Mouse (Mus musculus) megakaryocyte, adult 5-6 weeks (primary cell): ENCODE results near the gene Vac14. TPM values are rescaled to one million over a fixed set of nuclear protein-coding genes. Genes with fewer than 3 reads are reported as not detected.
A peak's percentile ranks its signal among the peaks of the same experiment; 100 is the strongest.
"Not testable (repeated sequence)": the region's sequence is repeated elsewhere in the genome, so short reads cannot be mapped to it uniquely, and the experiment has no call there.

Experiments
- ATAC-seq: 2 replicates; pipeline ENCODE4 v1.8.0; 2016; ENCODE audit warnings: mild to moderate bottlenecking, inconsistent platforms; ENCODE audit not compliant: poor library complexity, severe bottlenecking
- total RNA-seq, 2 experiments: library from RNA; stranded (forward) in 1 of 2; stranded (reverse) in 1 of 2; fragments of 153-499, 151-499 nt in 1 of 2; fragments of 221-1000, 200-1000 nt in 1 of 2; gene quantifications; 2 replicates each; pipeline versions ENCODE4 v1.2.3 to v1.2.4; 2015 to 2017

Gene Vac14
- total RNA-seq, 2 experiments from 2014 or later = 25.5 to 36.1 TPM

DNA sequence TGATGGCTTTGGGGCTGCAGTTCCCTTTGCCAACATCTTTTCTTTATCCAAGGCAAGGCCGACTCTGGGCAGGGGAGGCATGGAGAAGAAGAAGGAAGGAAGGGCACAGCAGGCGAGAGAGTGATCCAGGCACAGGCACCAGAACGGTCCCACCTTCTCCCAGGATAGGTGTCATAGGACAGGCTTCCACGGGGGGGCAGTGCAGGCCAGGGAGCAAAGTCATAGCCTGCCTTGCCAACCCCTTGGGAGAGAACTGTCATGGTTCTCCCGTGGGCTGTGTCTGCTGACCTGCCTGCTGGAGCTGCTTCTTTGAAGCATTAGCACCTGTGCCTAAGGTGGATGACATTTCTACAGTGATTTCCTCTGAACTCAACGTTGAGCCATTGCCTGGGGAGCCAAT, 27.7 kb downstream of the Vac14 start:
- peak; percentile 60; the same call in 1 of the 2 replicates for ATAC-seq

DNA sequence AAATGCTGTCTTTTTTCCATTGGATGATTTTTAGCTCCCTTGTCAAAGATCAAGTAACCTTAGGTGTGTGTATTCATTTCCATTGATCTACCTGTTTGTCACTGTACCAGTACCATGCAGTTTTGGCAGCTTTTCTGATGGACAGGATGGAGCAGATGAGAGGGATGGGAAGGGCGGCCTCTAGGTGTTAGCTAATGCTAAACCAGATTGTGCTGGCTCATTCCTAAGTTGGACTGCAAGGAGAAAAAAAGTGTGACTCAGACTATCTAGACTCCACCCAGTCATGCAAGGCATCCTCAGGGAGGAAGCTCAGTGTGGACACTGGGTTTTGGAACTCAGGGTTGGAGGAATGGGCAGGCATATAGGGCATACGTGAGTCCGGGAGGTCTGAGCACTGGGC, 30.2 kb downstream of the Vac14 start:
- ATAC-seq = no peak

DNA sequence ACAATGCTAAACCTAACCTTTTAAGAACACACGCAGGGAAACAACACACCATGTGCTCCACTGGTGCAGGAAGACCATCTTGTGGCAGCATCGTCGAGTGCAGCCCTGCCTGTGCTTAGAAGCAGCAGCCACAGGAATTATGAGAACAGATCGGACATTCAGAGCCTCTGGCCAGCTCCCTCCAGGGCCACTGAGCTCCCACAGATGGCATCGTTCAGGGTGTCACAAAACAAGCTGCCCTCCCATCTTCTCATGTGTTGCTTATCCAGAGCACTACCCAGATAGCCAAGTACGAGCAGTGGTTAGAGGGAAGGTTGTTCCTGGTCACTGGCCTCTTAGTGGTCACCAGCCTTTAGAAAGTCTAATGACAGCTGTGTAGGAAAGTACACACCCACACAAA, 30.9 kb downstream of the Vac14 start:
- no peak for ATAC-seq

DNA sequence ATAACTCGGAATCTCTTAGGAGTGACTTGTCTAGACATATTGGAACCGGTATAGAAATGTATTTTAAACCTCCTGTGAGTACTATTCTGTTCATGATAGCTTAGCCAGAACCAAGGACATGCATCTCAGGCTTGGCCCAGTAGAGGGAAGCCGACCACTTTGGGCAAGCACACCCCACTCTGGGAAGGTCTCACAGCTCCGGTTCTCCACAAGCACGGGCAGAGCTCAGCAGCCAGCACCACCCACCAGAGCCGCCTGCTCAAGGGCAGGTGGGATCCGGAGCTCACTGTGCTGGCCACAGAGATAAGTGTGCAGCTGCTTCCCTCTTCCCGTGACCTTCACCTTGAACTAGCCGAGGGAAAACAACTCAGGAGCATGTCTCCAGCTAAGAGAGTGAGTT, 32.5 kb downstream of the Vac14 start:
- ATAC-seq = no peak

DNA sequence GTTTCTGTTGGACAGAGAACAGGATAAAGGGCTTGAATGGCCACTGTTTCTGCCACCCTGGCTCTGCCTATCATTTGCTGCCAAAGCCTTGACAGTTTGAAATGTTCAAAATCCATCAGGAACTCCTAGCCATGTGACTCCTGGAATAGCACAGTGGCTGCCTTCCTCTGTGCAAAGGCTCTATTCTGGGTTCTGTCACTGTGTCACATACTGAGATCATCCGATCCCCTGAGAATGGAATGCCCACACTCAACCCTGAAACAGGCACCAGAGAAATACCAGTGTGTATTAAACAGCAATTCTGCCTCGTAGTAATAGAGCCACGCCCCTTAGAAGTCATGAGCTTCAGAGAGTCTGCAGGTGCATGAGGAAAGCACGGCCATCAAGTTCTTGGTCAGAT, 33.5 kb downstream of the Vac14 start:
- no peak for ATAC-seq

DNA sequence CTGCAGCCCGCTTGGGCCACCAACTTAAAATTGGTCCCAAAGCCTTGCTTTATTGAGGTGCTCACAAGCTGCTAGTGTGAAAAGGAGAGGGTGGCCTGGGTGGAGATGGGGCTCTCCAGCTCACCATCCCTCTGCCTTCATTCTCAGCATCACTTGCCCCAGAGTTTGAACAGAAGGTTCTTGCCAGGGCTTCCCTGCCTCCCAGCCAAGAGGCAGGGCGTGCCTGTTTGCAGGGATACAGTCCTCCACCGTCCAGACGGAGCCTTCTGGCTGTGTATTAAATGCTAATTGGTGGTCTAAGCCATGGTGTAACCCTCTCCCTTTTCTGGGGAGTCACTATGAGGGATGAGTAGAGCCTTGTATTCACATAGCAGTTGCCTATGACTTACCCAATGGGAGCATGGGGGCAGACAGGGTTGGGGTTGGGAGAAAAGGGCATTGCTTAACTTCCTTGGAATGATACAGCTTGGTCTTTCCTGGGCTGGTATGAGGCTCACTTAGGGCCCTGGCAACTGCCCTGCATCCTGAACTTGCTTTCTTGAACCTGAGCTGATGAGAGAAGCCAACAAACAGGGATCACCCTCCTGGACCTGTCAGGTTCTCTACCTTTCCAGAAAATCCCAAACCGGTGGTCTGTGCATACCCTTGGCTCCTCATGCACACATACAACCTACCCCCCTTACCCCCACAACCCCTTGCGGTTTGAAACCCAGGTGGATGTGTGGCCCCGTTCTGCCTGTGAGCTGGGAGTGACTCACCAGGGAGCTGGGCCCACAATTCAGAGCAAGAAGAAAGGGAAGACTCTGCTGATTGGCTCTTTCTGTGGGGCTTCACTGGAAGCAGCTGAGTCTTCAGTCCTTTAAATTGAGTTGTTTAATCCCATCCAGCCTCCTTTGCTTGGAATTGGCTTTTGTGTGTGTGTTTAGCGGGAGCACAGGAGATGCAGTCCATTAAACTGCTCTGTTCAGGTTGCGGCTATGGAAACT, 36.0 kb downstream of the Vac14 start:
- no peak for ATAC-seq

DNA sequence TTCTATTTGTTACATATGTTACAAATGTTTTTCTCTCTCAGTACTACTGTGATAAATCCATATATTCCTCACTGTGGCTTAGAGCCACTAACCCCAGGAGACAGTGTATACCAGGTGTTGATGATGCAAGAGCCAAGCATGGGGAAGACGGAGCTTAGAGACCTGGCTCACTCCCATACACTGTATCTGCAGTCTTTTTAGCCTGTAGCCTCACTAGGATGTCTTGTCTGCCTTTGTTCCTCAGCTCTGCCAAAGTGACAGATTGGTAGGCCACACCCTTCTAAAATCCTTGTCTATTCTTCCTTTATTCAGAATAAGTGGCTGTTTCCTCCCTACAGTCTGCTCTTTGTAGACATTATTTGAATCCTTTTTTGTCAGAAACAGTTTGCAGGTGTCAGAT, 37.4 kb downstream of the Vac14 start:
- no peak for ATAC-seq

DNA sequence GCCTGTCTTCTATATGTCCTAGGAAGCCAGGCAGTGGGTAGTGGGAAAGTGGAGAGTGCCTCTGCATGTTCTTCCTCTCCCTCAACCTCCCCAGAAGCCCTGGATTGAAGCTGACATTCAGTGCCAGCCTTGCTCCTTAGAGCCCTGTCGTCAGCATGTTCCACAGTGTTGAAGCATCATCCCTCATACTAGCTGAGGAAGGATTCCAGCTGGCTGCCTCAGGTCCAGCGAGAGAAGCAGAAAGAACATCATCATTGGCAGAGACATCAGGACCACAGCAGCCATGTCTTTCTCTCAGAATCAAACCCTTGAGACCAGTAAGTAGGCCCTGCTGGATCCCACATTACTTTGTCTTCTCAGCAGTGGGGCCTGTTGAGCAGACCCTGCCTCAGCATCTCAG, 39.3 kb downstream of the Vac14 start:
- ATAC-seq = no peak

DNA sequence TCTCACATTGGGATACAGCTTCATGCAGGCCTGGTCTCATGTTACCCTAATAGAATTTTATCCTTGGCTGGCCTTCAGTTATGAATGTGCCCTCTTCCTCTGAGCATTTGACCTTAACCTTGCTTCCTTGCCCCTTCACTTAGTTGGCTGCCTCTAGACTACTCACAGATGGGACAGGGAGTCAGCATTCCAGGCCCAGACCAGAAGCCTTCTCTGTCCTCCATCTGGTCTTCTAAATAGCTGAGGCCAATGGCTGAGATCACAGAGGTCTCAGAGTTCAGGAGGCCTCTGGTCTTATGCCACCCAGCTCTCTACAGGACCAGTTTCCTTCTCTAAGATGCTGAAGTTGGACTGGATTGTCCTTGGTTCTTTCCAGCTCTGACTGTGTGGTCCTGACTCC, 41.7 kb downstream of the Vac14 start:
- ATAC-seq = no peak

DNA sequence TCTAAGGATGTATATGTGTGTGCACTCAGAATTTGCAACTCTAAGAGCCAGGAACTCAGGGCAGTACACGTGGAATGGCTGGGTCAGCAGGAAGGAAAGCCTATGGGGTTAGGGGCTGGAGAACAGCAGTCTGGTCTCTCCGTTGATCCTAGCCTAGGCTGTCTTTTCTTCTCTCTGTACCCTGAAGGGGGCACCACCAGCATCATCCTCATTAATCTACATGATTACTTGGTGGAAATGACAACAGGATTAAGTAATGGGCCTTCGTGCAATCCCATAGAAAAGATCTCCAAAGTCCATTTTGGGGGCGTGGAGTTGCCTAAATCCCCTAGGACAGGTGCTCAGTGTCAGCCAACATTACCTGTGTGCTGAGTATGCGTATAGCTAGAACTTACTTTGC, 44.2 kb downstream of the Vac14 start:
- no peak for ATAC-seq

DNA sequence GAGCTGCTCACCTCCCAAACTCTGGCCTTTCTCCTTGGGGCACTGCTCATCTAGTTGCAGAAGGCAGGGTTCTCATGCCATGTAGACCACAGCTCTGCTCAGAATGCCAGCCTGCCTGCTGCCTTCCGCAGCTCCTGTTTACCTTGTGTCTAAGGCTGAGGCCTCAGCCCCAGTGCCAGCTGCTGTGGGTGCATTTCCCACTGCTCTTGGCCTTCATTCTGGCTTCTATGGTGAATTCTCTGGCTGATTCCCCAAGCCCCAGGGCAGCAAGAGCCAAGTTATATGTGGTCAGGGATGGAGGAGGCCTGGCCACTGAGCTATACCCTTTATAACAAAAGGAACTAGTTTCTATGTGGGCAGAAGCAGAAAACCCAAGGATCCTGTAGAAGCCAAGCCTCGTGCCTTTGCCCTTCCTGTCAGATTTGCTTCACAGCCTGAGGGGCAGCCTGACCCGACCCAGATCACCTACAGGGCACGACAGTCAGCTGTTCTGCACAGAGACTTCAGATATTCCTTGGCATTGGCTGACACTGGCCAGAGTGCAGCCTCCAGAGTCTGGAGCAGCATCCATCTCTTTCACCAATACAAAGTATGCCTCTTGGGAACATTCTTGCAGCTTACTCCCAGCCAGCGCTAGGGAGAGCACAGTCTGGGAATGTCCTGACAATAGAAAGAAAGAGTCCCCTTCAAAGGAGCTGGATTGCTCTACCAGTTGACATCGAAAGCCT, 44.8 kb downstream of the Vac14 start:
- ATAC-seq = no peak

DNA sequence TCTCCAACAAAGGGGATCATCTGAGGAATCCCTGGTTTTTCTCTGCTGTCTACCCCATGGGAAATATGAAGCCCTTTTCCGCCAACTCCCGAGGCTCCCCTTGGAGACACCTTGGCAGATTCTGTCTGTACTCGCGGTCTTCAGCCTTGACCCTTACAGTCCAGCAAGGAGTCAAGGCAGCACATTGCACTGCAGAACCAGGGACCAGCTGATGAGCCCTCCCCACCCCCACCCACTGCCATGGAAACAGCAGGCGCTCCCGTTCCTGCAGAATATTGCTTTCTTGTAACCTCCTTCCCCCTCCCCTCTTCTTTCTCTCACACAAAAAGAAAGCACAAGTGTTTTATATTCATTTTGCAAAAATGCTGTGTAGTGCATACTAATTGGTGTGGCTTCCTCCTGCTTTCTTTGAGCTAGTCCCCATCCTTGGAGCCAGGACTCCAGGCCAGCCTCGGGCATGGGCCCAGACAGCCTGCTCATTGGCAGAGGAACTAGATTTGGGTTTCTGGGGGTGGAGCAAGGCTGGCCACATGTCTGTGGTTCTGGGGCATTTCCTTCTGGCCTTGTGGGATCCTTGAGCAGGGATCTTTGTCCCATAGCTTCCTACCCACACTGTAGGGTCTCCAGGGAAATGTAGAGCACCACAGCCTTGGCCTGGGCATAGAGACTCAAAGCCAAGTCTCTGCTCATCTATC, 46.0 kb downstream of the Vac14 start:
- no peak for ATAC-seq

DNA sequence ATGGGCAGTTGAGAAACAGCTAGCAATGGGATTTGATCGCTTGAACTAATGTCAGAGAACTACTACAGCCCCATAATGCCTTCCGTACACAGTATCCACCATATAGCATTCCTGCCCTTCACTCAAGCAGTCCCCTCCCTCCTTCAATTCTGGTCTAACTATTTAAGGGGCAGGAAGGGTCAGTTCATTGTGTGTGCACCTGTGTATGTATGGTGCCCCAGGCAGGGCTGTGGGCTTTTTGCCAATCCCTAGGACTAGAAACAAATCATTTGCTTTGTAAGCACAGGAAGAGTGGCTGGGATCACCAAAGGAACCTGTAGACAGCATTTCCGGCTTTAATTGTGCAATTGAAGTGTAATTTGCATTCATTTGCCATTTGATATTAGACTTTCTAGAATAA, 46.6 kb downstream of the Vac14 start:
- ATAC-seq = no peak

DNA sequence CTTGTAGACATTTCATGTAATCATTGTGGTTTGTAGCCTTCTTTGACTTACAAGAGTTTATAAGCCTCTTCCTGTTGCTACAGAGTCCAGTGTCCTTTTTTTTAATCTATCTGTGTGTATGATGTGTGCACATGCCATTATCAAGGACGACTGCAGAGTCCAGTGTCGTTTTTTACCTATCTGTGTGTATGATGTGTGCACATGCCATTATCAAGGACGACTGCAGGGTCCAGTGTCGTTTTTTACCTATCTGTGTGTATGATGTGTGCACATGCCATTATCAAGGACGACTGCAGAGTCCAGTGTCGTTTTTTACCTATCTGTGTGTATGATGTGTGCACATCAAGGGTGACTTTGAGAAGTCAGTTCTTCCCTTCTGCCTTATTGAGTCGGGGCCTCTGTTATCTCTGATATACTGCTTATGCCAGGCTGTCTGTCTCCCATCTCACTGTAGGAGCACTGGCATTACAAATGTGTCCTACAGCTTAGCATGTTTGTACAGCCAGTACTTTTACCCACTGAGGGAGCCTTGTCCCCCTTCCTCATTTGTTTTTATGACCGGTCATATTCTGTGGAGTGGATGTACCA, 49.3 kb downstream of the Vac14 start:
- not testable (repeated sequence) for ATAC-seq

DNA sequence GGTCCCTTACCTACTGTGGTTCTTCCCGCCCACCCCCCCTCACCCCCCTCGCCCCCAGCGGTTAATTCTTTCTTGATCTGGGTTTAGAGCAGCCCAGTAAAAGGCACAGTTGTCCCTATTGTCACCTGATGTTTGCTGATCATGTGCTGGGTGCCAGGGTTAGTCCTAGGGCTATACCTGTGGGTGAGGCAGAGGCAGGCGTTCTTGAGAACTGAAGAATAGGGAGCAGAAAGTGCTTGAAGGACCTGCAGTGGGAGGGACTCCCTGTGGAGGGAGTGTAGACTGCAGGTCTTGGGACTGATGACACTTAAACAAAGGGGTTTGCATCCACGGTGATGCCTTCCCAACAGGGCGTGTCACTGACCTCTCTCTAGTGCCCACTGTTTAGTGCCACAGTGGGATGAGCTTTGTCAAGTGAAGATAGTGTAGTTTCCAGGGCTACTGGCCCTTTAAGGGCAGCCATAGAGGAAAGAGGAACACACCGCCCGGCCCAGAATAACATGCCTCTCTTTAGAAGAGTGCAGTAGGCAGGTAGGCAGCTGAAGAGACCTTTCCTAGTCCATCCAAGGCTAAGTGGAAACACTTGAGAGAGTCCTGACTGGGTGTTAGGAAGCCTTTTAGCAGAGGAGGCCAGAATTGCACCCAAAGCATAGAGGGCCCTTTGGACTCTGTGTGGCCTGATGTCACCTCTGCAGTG, 51.7 kb downstream of the Vac14 start:
- no peak; the same call in 1 of the 2 replicates for ATAC-seq

DNA sequence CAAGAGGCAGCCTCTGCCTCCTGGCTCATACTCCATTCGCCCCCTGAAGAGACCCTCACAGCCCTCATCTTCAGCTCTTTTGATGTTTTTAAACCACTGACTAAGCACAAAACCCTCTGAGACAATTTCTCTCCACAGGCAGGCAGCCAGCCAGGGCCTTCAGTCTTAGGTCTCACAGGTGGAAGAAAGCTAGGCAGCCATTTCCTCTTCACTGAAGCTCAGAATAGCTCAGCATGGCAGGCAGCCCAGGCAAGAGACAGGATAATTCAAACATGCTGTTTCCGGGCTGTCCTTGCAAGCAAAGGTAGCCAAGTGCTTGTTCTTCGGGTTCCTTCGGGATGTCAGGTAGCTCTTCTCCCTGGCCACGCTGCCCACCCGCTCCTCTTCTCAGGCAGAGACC, 52.9 kb downstream of the Vac14 start:
- no peak for ATAC-seq

DNA sequence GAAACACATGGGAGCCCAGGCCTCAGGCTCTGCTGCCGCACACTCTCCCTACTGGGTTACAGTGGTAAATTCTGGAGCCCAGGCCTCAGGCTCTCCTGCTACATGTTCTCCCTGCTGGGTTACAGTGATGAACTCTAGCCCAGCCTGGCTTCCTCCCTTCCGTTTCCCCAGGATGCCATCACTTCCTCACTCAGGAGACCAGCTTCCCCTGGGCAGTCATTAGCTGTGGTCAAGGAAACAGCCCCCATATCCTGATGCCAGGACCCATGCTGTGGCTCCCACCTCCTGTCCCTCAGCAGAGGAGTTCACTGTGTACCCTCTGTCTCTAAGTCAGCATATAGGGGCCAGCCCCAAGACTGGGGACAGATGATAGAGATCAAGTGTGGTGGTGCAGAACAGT, 53.7 kb downstream of the Vac14 start:
- ATAC-seq = no peak

DNA sequence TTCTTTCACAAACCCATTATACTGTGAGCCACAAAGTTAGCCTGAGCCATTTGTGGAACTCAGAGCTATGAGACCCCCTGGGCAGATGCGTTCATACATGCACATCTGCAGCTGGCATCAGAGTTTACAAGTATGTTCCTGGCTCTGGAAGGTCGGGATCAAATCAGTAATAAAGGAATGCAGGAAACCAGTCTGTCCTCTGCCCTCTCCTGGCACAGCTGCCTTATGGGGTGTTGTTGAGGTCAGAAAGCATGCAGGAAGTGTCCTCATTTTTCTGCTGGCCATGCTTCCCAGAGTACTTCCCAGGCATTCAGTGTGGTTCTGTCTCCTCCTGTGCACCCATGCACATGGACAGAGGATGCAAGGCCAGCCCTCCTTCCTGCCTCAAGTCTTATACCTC, 54.8 kb downstream of the Vac14 start:
- no peak for ATAC-seq

DNA sequence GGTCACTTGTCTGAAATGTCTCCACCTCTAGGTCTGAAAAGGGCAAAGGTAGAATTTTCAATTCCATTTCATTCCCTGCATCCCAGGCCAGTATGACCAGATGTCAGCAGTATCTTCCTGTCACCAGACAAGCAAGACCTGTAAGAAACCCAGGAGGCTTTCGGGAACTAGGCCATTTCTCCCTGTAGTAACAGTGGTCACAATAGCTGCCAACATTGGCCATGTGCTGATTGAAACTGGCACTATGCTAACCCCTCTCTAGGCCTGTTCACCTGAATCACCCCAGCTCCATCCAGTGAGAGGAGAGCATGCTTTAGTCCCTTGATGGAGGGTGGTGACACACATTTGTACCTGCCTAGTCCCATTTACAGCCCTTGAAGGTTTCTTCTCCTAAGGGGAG, 56.2 kb downstream of the Vac14 start:
- no peak for ATAC-seq

DNA sequence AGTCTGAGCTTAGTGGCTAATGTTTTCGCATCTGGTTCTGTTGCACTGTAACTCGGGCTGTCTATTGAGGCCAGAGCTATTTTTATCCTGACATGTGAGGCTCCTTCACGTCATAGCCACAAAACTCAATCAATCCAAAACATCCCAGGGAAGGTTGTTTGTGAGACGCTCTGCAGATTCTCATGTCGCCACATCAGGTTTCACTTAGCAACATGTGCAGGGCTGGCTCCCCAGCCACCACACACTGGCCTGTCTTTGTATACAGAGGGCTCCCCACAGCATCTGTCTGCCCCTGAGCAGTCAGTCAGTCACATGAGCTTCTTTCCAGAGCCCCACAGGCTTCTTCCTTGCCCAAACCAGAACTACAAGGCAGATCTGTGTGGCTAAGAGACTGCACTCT, 58.3 kb downstream of the Vac14 start:
- ATAC-seq = no peak
